Mouse (Mus musculus): ENCODE data around the gene Celf5.

Celf5 gene

GRCm38 (mm10) chr10:81427327-81427726, 55.2 kb downstream of the Celf5 start:
- DNase-seq (ENCODE audit: low spot score in 2 of 2), result peak in 1 of 2 experiments; percentile 3

GRCm38 (mm10) chr10:81426897-81427296, 55.6 kb downstream of the Celf5 start:
- peak in 1 of 2 experiments; percentile 38 for DNase-seq (ENCODE audit: low spot score in 2 of 2)

GRCm38 (mm10) chr10:81426081-81426671, 56.3 kb downstream of the Celf5 start:
- DNase-seq (ENCODE audit: low spot score in 2 of 2), result peak; percentile 4

GRCm38 (mm10) chr10:81425236-81425850, 57.2 kb downstream of the Celf5 start:
- DNase-seq (ENCODE audit: low spot score in 2 of 2), result peak in 1 of 2 experiments; percentile 18

- DNase-seq (ENCODE audit: low spot score in 2 of 2), result peak; percentile 5 to 21
Measured at GRCm38 (mm10) chr10:81424246-81425051, 58.1 kb downstream of the Celf5 start.

GRCm38 (mm10) chr10:81423476-81424245, 58.8 kb downstream of the Celf5 start:
- peak in 1 of 2 experiments; percentile 2 for DNase-seq (ENCODE audit: low spot score in 2 of 2)

- DNase-seq (ENCODE audit: low spot score in 2 of 2), result peak in 1 of 2 experiments; percentile 3
Measured at GRCm38 (mm10) chr10:81422661-81423217, 59.8 kb downstream of the Celf5 start.

- DNase-seq (ENCODE audit: low spot score in 2 of 2), result no peak
Measured at GRCm38 (mm10) chr10:81422191-81422590, 60.3 kb downstream of the Celf5 start.

GRCm38 (mm10) chr10:81421797-81422100, 60.8 kb downstream of the Celf5 start:
- DNase-seq (ENCODE audit: low spot score in 2 of 2), result no peak

GRCm38 (mm10) chr10:81421041-81421796, 61.3 kb downstream of the Celf5 start:
- no peak for DNase-seq (ENCODE audit: low spot score in 2 of 2)

- no peak for DNase-seq (ENCODE audit: low spot score in 2 of 2)
Measured at GRCm38 (mm10) chr10:81420191-81420767, 62.2 kb downstream of the Celf5 start.

- DNase-seq (ENCODE audit: low spot score in 2 of 2), result no peak
Measured at GRCm38 (mm10) chr10:81419111-81419928, 63.2 kb downstream of the Celf5 start.

GRCm38 (mm10) chr10:81418216-81419070, 64.1 kb downstream of the Celf5 start:
- no peak for DNase-seq (ENCODE audit: low spot score in 2 of 2)

GRCm38 (mm10) chr10:81417227-81418215, 65.0 kb downstream of the Celf5 start:
- no peak for DNase-seq (ENCODE audit: low spot score in 2 of 2)

- DNase-seq (ENCODE audit: low spot score in 2 of 2), result peak; percentile 59 to 80
Measured at GRCm38 (mm10) chr10:81416581-81417226, 65.8 kb downstream of the Celf5 start.

GRCm38 (mm10) chr10:81415549-81416310, 66.8 kb downstream of the Celf5 start:
- DNase-seq (ENCODE audit: low spot score in 2 of 2), result no peak

All from frontal cortex, postnatal 25 days (tissue).